Mouse (Mus musculus): ENCODE data around the gene Aloxe3. TPM values are rescaled to one million over a fixed set of nuclear protein-coding genes. Genes with fewer than 3 reads are reported as not detected.

The Aloxe3 gene
- 1.1 TPM in 1 of 2 replicates, not detected in the other for polyA plus RNA-seq (2015; fragmentation: Nextera tagmentation; extraction: Ambion mirVana)

DNA sequence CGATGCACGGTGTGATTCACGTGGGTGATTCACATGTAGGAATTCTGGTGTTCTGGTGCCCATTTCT is at the start of gene Aloxe3:
Gene Aloxe3, plus strand, starts transcription at position 45 of the 67 bp plus-strand sequence.

DNA sequence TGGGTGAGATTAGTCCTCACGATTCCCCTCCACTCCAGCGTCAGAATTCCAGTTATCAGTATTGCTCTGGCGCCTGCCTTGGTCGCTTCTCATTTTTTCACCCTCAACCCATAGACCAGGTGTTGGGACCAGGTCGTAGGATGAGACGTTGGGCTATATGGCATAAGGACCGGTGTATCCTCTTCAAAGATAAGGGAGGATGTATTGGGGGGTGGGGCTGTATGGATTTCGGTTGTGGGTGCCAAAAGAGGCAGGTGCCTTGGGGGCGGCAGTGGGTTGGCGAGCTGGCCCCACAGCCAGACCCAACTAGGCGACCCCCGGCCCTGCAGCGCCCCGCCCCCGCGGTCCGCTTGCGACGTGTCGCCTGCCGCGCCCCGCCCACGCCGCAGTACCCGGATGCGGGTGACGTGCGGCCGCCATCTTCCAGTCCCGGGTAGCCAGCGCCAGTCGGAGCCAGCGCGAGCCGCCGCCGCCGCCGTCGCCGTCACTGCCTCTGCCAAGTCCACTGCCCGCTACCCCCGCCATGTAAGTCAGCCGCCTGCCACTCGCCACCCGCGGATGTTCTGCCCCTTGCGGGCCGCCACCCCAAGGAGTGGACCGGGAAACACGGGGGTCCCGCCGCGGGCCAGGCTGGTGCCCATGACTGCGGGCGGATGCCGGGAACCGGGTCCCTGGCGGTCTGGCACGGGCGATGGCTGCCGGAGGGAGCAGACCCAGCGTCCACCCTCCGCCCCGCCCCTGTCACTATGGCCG is 37.4 kb upstream of the Aloxe3 start, which contains the start of gene Vamp2:
Gene Vamp2, plus strand, starts transcription at position 388 of the 753 bp plus-strand sequence.

DNA sequence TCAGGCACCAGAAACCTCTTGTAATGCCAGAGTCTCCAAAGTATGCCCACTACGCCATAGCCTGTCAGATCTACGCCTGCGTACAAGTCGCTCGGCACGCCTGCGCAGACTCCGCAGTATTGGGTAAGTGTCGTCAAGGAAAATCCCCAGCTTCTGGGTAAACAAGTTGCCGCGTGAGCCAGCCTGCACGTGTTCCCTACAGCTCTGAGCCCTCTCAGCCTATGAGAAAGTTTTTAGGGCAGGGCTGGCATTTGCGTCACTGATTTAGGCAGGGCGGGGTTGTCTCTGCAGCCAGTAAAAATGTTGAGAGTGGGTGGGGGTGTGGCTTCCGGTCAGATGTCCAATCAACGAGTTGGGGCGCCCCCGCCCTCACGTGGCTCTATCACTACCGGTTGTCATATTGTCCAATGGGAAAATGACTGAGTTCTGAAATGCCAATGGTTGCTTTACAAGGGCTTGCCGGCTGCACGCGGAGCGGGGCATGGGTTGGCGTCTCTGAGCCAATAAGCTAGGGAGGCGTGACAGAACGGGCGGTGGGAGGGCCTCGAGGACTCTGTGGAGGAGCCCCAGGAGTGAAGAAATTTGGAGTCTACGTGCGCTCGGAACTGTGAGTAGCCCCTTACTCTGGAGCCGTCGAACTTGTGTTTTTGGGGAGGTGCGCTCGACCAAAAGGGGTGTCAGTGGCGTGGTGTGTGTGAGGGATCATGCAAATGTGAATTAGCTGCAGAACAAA is 30.8 kb upstream of the Aloxe3 start, which contains the start of gene Per1:
Gene Per1, plus strand, starts transcription at position 521 of the 733 bp plus-strand sequence.

GRCm38 (mm10) chr11:69120221-69121000 is 5.3 kb upstream of the Aloxe3 start, which contains the start of gene Hes7:
Hes7 (plus strand) TSS chr11:69120404.

DNA sequence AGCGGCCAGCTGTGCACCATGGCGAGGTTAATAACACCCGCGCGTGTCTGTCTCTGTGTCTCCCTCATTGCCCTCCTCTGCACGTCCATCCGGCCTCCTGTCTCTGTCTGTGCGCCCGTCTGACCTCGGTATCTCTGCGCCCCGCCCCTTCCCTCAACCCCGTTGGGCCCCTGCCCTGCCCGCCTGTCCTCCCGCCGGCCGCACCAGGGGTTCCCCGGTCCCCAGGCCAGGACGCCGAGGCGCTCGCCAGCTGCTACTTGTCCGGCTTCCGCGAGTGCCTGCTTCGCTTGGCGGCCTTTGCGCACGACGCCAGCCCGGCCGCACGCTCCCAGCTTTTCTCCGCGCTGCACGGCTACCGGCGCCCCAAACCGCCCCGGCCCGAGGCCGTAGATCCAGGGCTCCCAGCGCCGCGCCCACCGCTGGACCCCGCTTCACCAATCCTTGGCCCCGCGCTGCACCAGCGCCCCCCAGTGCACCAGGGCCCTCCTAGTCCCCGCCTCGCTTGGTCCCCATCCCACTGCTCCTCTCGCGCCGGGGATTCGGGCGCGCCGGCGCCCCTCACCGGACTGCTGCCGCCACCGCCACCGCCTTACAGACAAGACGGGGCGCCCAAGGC is 3.3 kb upstream of the Aloxe3 start, which contains the start of gene 9130213A22Rik:
Gene 9130213A22Rik, minus strand, starts transcription at position 254 of the 616 bp plus-strand sequence.

DNA sequence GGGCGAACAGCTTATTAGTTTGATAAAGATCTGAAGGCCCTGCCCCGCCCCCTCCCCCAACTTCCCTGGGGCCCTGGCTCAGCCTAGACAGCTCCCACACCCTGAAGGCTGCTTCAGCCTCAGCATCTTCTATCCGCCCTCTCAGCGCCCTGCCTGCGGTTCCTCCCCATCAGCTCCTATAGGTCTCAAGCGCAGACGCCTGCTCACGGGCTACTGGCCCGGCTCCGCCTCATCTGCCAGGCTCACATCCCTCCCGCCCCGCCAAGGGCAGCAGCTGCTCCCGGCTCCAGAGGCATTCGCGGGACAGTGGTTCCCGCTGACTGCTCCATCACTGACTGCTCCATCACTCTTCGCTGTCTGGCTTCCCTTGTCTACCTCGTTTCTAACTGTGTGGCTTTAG is 31.1 kb downstream of the Aloxe3 start, which contains the start of gene Alox12b:
Gene Alox12b, plus strand, starts transcription at position 190 of the 400 bp plus-strand sequence.

DNA sequence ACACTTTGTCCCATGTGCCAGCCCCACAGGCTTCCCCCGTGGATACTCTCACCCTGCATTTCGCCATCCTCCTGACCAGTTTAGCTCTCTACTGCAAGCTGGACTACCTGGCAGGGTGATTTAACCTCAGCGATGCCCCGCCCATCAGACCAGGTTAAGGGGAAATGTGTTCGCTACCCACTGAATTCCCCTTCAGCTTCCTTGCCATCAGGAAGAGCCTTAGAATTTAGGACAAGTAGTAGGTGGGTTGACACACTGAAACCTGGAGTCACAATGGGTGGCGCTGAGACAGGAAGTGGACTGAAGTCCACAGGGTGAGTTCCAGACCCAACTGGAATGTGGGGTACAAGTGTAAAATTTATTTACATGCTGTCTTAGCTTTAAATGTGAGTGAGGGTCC is 72.0 kb downstream of the Aloxe3 start, which contains the start of gene Alox8:
Gene Alox8, minus strand, starts transcription at position 101 of the 400 bp plus-strand sequence.

Other genes starting within 250 kb of the Aloxe3 start
- 0.13 TPM in 1 of 2 replicates, not detected in the other for gene Rnf222, start 237.3 kb upstream of the Aloxe3 start, polyA plus RNA-seq (2015; fragmentation: Nextera tagmentation; extraction: Ambion mirVana)
- 636 and 672 TPM in 2 replicates for gene Rpl26, start 224.3 kb upstream of the Aloxe3 start, polyA plus RNA-seq (2015; fragmentation: Nextera tagmentation; extraction: Ambion mirVana)
- not detected in 2 replicates for gene Odf4, start 198.8 kb upstream of the Aloxe3 start, polyA plus RNA-seq (2015; fragmentation: Nextera tagmentation; extraction: Ambion mirVana)
- 5.7 and 6.1 TPM in 2 replicates for gene Arhgef15, start 168.4 kb upstream of the Aloxe3 start, polyA plus RNA-seq (2015; fragmentation: Nextera tagmentation; extraction: Ambion mirVana)
- 1.3 and 1.5 TPM in 2 replicates for gene Slc25a35, start 157.8 kb upstream of the Aloxe3 start, polyA plus RNA-seq (2015; fragmentation: Nextera tagmentation; extraction: Ambion mirVana)
- gene Rangrf, start 150.7 kb upstream of the Aloxe3 start, polyA plus RNA-seq (2015; fragmentation: Nextera tagmentation; extraction: Ambion mirVana), result 49.2 and 55.8 TPM in 2 replicates
- 7.5 and 7.9 TPM in 2 replicates for gene Pfas, start 117.4 kb upstream of the Aloxe3 start, polyA plus RNA-seq (2015; fragmentation: Nextera tagmentation; extraction: Ambion mirVana)
- gene Ctc1, start 110.0 kb upstream of the Aloxe3 start, polyA plus RNA-seq (2015; fragmentation: Nextera tagmentation; extraction: Ambion mirVana), result 12.5 and 13.5 TPM in 2 replicates
- gene Aurkb, start 80.2 kb upstream of the Aloxe3 start, polyA plus RNA-seq (2015; fragmentation: Nextera tagmentation; extraction: Ambion mirVana), result 23.1 and 28.8 TPM in 2 replicates
- 10.3 and 13.3 TPM in 2 replicates for gene Borcs6, start 66.2 kb upstream of the Aloxe3 start, polyA plus RNA-seq (2015; fragmentation: Nextera tagmentation; extraction: Ambion mirVana)
- gene Tmem107, start 55.1 kb upstream of the Aloxe3 start, polyA plus RNA-seq (2015; fragmentation: Nextera tagmentation; extraction: Ambion mirVana), result 31.1 and 34.1 TPM in 2 replicates
- 67.9 and 70.2 TPM in 2 replicates for gene Vamp2, start 37.4 kb upstream of the Aloxe3 start, polyA plus RNA-seq (2015; fragmentation: Nextera tagmentation; extraction: Ambion mirVana)
- gene Per1, start 30.7 kb upstream of the Aloxe3 start, polyA plus RNA-seq (2015; fragmentation: Nextera tagmentation; extraction: Ambion mirVana), result 11.1 and 16.8 TPM in 2 replicates
- 0.26 TPM in 1 of 2 replicates, not detected in the other for gene Hes7, start 5.5 kb upstream of the Aloxe3 start, polyA plus RNA-seq (2015; fragmentation: Nextera tagmentation; extraction: Ambion mirVana)
- gene 9130213A22Rik, start 3.3 kb upstream of the Aloxe3 start, polyA plus RNA-seq (2015; fragmentation: Nextera tagmentation; extraction: Ambion mirVana), result 0.12 and 0.56 TPM in 2 replicates
- gene Alox12b, start 31.1 kb downstream of the Aloxe3 start, polyA plus RNA-seq (2015; fragmentation: Nextera tagmentation; extraction: Ambion mirVana), result 2.2 TPM in 1 of 2 replicates, not detected in the other
- 0.09 and 0.13 TPM in 2 replicates for gene Alox8, start 71.9 kb downstream of the Aloxe3 start, polyA plus RNA-seq (2015; fragmentation: Nextera tagmentation; extraction: Ambion mirVana)
- gene Gucy2e, start 111.1 kb downstream of the Aloxe3 start, polyA plus RNA-seq (2015; fragmentation: Nextera tagmentation; extraction: Ambion mirVana), result 0.05 and 0.10 TPM in 2 replicates
- gene Cntrob, start 197.9 kb downstream of the Aloxe3 start, polyA plus RNA-seq (2015; fragmentation: Nextera tagmentation; extraction: Ambion mirVana), result 5.5 and 7.0 TPM in 2 replicates
- gene Trappc1, start 198.1 kb downstream of the Aloxe3 start, polyA plus RNA-seq (2015; fragmentation: Nextera tagmentation; extraction: Ambion mirVana), result 88.7 and 98.0 TPM in 2 replicates
- gene Kcnab3, start 200.4 kb downstream of the Aloxe3 start, polyA plus RNA-seq (2015; fragmentation: Nextera tagmentation; extraction: Ambion mirVana), result 0.18 and 0.35 TPM in 2 replicates
- 2.1 and 6.3 TPM in 2 replicates for gene Rnf227, start 214.6 kb downstream of the Aloxe3 start, polyA plus RNA-seq (2015; fragmentation: Nextera tagmentation; extraction: Ambion mirVana)
- 11.1 and 13.0 TPM in 2 replicates for gene Chd3, start 243.5 kb downstream of the Aloxe3 start, polyA plus RNA-seq (2015; fragmentation: Nextera tagmentation; extraction: Ambion mirVana)

All from skeletal muscle tissue, postnatal 0 days (tissue).